Mouse (Mus musculus) bone marrow, adult 2 months (tissue): ENCODE measurements around the gene Zkscan8.

Experiments
- CTCF ChIP-seq: fragments of 200-500 bp; IDR thresholded peaks from 2 replicates; pipeline ENCODE4 v1.5.1; 2011; ENCODE audit warnings: low read length, control low read depth; ENCODE audit not compliant: control insufficient read depth, insufficient read depth
- POLR2A ChIP-seq: fragments of 200-500 bp; IDR thresholded peaks from 2 replicates; pipeline ENCODE4 v1.6.1; 2011; ENCODE audit warnings: low read depth, mild to moderate bottlenecking, control low read depth, low read length, borderline replicate concordance; ENCODE audit not compliant: control insufficient read depth

GRCm38 (mm10) chr13:21495080-21495479 lies 35.8 kb downstream of the Zkscan8 start, which contains the start of gene AK157302:
- TF ChIP-seq POLR2A: no peak
- no peak for TF ChIP-seq CTCF
